Mouse (Mus musculus) frontal cortex, adult (tissue): Measurements from ENCODE around the gene Cd52.
A peak's percentile ranks its signal among the peaks of the same experiment; 100 is the strongest.

ENCODE experiments used
- ATAC-seq: cut with Nextera tagmentation; 2 replicates; pipeline ENCODE4 v1.9.2; 2017; ENCODE audit warnings: mild to moderate bottlenecking, moderate library complexity, mixed read lengths; ENCODE audit not compliant: low TSS enrichment

Gene Cd52

DNA sequence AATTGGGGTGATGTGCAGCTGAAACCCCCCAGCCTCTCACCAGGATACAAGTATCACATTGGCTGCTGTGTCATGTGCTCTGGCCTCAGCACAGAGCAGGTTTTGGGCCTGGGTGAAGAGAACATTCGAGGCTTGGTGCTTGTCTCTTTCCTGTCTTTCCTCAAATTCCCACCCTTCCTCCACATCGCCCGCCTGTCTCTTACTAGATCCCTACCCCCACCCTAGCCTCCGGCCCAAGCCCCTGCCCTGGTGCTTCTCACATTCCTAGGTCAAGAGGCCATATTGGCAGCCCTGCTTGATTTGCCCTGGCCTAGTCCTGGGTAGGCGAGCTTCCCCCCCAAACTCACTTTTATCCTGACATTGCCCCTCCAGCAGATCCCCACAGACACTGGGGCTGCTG, 24.2 kb upstream of the Cd52 start:
- ATAC-seq, result no peak

DNA sequence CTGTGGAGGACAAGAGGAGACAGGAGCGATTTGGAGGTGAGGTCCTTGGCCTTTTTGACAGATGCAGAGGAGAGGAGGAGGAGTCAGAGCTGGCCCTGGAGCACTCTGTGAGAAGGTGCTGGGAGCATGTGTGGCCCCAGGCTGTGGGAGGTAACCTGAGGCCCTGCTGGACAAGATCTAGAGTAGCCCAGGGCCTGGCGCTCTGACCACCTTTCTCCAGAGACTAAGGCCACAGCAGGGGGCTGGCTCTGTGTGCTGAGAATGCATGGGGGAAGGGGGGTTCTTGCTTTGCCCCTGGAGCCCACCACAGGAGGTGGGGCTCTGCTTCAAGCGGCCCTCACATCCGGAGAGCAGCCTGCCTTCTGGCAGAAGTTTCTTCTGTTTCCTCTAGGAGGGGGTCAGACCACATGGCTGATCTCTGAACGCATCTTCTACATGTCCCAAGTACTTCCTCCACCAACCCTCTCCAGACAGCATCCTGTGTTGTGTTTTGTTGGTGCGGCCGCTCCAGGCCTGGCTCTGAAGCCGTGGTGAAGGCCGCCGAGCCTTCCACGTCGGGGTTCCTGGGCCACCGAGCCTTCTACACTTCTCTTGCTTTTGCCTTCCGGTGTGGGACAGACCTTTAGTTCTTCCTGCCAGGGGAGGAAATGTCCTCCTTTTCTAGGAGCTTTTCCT, 23.4 kb upstream of the Cd52 start:
- ATAC-seq, result no peak

DNA sequence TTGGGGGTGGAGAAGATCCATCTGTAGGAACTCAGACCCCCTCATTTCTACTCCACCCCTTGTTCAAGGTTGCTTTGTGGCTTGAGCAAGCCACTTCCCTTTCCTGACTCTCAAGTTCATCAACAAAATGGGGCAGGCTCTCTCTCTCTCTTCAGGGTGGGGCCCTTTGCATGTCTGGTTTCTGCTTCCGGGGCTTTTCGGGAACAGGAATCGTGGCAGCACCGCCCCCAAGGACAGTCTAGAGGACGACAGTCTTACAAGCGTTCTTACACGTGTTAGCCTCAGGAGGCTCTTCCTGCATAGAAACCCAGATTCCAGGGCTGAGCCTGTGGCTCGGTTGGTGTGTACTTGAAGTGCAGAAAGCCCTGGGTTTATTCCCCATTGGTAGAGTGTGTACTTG, 22.1 kb upstream of the Cd52 start:
- no peak for ATAC-seq

DNA sequence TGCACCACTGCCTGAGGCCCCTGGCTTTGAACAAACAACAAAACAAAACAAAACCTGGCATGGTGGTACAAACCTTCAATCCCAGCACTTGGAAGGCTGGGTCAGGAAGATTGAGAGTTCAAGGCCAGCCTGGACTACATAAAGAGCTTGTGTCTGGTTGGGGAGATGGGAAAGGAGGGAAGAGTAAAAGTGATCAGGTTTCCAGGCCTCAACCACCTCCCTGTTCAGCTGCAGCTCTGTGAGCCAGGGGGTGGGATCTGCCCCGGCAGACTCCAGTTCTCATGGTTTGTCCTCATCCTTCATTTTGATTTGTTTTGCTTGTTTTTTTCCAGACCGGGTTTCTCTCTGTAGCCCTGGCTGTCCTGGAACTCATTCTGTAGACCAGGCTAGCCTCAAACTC, 21.6 kb upstream of the Cd52 start:
- ATAC-seq, result no peak

DNA sequence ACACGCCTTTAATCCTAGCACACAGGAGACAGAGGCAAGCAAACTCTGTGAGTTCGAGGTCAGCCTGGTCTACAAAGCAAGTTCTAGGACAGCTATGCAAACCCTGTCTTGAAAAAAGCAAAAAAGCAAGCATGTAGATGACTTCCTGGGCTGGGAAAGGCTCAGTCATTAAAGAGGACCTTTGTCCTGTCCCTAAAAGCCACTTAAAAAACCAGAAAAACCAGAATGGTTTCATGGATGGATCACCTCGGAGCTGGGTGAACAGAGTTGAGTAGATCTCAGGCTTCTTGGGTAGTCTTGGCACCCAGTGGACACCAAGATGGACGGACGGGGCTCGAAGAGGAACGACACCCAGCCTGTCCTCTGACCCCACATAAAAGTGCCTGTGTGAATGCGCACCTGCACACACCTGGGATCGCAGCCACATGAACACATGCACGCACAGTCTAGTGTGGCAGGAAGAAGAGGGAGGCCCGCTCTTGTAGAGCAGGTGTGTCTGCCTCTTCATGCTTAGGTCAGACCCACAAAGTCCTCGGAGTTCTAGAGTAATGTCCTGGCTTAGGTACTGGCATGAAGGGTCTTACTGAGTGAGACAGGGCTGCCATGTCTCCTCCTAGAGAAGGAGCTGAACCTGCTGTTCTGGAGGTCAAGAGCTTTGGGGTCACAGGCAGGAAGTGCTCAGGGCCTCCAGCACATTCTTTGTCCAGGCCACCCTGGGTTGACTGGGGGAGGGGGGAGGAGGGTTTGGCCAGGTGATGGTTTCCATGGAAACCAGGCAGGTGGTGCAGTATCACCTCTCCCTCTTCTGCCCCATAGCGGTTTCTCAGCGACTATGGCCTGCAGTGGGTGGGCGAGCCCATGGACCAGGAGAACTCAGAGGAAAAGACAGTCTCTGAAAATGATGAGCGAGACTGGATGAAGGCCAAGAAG, 20.6 kb upstream of the Cd52 start:
- ATAC-seq, result no peak

DNA sequence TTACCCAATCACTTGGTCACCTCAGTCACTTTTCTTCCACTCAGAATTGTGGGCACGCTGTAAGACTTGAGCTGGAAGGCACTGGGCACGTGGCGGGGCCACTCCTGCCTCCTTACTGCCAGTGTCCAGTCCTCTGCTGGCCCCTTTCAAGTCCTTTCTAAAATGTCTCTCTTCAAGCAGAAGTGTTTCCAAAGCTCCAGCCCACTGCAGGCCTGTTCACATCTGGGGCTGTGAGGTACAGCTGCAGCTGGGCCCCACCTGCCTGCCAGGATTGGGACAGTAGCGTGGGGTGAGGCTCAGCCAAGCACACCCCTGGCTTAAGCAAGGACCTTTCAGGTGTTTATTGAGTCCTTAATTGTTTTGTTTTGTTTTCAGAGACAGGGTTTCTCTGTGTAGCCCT, 19.2 kb upstream of the Cd52 start:
- ATAC-seq, result no peak

DNA sequence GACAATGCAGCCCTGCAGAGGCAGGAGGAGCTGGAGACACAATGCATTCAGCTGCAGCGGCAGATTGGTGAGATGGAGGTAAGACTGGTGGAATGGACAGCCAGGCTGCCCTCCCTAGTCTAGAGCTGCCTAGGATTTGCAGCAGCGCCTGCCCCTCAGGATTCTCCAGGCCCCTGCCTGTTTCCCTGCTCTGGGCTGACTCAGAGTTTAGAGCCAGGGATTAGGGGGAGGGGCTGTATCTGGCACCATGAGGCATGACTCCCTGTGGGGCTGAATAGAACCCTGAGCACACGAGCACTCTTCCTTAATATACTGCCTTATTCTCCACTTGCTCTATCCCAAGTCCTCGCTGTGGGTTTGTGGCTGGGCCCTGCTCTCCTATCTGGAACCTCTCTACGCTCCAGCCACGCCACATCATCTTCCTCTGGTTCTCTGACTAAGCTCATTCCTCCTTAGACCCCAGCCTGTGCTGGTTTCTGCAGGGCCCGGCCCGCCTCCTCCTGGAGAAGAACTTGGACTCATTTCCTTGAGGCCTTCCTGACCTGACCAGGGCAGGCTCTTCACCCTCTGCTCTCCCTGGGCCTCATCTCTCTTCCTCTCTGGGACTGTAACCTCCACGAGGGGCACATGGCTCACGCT, 18.6 kb upstream of the Cd52 start:
- ATAC-seq, result no peak

DNA sequence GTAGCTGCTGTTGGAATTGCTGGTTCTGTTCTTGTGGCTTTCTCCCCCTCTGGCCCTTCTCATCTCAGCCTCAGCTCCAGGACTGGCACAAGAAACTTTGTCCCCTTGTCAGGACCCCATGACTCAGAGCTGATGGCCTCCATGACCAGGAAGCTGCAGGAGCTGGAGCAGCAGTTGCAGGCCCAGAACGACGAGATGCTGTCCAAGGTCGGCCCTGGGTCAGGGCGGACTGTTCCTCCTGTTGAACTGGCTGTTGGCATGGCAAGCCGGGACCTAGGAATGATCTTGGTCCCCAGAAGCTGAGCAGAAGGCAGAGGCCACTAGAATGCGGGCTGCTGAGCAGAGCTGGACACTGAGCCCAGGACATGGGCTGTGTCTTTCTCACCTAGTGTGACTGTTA, 17.5 kb upstream of the Cd52 start:
- ATAC-seq, result no peak

DNA sequence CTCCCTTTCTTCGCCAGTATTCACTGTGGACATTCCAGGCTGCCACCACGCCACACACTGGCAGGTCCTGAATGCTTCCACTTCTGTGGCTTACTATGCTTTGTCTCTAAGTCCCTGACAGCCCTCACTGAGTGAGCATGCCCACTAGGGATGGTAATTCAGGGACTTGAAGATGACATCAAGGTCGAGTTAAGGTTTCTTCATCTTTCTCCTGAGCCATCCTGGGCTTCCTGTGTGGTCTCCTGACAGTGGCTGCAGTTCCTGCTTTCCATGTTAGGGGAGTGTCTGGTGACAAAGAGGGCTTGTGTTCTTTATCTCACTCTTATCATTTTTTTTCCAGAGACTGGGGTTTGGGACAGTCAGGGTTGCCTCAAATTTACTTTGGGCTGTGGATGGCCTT, 15.8 kb upstream of the Cd52 start:
- no peak for ATAC-seq

DNA sequence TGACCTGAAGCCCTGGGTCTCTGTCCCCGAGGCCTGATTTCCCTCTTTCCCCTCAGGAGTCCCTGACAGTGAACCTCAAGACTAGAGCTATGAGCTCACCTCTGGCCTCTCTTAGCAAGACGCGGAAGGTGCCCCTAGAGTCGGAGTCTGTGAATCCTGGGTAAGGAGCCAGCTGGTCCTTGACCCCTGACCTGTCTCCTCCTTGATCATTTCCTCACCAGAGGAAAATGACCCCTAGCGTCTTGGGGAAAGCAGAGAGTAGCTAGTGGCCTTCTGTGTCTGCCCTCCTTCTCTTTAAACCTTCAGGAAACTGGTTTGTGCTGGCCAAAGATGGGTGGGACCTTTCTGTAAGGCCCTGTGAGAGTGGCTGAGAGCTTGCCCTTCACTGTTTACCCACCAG, 13.3 kb upstream of the Cd52 start:
- no peak for ATAC-seq

DNA sequence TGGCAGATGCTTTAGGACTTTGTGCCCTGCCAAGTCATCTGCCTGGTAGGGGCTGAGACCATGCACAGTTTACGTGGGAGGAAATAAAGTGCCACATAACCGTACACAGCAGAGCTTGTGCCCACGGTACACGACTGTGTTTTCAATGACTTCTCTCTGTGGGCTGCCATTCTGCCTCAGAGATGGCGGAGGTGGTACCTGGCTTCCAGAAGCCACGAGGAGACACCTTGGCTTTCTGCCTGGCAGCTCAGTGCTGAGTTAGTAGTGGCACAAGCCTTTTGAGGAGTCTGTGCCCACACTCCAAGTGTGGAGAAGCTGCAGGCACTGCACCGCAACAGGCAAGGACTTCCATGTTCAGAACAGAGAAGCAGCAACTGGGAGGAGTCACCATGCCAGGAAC, 12.8 kb upstream of the Cd52 start:
- ATAC-seq, result peak; percentile 93

DNA sequence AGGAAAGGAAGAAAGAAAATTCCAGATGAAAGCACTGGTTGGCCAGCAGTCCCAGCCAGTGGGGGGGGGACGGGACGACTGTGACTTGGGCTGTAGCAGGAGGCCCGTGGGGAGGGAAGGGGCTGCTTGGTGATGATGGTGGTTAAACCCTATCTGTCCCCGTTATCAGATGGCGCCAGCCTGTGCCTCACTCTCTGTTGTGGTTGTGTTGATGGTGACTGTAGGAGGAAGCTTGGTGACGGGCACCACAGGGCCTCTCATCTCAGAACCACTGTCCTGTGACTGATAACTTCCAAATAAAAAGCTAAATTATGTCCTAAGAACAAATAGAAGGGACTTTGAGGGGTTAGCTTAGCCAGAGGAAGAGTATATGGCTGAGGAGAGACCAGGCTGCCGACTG, 11.2 kb upstream of the Cd52 start:
- ATAC-seq, result no peak

DNA sequence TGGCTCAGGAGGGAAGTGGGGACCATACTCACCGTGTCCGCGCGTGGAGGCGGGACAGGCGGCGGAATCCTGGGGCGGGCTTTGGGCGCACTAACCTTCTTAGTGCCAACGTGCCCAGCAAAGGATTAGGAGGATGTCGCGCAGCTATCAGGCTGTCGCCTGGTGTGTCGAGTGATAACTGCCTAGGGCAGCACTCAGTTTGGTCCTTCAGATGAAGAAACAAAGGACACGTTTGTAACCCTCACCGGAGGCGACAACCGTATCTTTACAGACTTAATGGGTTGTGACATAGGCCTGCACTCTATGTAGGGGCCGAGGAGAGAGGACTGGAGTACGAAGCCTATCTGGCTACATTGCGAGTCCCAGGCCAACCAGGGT, 7.8 kb upstream of the Cd52 start:
- ATAC-seq, result peak; percentile 60

DNA sequence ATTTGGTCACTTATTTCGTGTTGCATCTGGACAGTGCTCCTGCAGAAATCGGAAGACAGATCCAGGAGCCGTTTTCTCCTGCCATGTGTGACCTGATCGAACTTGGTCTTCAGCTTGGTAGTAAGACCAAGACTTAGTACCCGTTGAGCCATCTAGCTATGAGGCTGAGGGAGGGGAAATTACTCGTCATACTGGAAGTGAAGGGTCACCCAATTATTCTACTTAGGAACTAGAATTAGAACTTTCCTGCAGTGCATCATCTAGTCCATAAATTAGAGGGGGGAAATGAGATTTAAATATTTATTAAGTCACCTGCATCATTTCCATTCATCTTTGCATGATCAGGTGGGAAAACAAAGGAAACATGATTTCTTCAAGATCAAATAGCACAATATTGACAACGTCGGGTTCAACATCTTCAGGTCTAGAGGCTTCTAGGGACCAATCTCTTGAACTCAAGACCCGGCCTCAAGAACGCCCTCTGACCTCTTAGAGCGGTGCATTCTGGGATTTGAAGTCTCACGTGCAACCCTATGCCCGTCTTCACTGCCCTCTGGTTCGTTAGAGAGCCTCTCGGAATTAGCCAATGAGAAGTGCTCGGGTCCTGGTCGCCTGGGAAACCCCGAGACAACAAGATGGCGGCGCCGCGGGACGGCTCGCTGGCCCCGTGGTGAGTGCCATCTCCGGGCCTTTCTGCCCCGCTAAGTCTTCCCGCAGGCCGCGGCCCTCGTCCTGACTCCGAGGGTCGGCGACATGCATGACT, 7.3 kb upstream of the Cd52 start, which contains the start of gene Ubxn11:
Gene Ubxn11, plus strand, starts transcription at position 592 of the 763 bp plus-strand sequence.
- ATAC-seq, result peak; percentile 100

DNA sequence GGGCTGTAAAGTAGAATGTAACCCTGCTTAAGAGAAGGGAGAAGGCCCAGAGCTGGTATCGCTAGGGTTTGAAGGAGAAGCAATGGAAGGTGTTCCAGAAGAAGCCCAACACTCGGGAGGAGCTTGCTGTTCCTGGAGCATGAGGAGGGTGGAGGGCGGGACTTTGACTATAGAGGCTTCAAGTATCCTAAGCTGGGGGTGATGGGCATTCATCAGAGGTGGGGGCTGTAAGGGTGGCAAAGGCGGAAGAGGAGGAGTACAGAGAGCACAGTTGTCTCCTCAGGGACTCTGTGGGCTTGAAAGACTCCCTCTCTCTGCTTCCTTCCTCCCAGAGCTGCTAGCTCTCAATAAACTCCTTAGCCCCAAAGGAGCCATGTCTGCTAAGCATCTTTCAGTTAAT, 5.4 kb upstream of the Cd52 start:
- no peak for ATAC-seq

DNA sequence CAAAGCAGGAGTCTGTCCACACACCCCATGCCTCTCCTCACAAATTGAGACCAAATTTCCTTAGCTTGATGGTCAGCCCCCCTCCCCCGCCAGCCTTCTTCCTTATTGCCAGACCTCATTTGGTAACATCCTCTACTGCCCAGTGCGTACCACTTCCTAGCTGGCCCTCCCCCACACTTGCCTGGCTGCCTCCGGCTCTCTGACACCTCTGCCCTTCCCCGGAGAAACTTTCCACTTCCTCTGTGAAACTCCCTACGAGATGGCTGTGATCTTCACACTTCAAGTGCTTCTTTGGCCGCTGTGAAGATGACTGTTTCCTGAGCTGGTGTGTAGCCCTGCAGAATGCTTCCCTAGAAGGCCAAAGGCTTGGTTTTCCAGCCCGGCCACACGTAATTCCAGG, 3.7 kb upstream of the Cd52 start:
- no peak for ATAC-seq

DNA sequence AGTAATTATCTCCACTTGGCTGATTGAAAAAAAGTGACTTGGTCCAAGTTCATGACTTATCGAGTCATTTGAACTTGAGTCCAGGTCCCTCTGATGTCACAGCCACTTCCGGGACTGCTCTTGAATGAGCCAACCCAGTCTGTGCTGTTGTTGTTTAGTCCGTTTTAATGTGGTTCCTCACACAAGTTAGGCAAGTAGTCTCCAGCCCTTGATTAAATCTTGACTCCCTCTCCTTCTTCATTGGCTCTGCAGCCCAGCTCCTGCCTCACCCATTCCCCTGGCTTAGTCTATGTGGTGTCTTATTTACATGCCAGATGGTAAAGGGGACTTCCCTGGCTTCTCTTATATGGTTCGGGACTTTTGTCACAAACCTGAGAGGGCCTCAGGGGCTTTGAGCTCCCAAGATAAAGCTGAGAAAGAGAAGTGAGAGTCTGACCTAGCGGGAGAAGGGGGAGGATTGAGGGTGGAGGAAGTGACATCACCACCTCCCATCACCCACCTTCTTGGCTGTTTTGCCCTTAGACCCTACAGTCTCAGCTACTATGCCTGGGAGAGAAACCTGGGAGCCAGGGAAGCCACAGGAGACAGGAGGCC, 2.2 kb upstream of the Cd52 start:
- no peak for ATAC-seq

DNA sequence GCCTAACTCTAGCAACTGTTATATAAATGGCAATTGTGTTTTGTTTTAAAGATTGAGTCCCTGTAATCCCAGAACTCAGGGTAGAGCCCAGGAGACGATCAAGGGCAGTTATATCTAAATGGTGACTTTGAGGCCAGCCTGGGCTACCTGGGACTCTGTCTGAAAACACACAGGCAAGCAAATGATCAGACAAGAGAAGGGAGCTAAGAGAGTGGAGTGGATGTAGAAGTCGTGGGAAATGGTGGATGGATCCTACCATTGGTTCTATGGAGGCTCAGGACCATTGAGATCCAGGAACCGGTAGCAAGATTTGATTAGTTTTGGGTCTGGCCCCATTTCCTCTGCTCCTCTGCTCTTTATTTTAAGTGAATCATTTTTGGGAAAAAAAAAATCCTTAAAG, 1.2 kb upstream of the Cd52 start:
- no peak for ATAC-seq

DNA sequence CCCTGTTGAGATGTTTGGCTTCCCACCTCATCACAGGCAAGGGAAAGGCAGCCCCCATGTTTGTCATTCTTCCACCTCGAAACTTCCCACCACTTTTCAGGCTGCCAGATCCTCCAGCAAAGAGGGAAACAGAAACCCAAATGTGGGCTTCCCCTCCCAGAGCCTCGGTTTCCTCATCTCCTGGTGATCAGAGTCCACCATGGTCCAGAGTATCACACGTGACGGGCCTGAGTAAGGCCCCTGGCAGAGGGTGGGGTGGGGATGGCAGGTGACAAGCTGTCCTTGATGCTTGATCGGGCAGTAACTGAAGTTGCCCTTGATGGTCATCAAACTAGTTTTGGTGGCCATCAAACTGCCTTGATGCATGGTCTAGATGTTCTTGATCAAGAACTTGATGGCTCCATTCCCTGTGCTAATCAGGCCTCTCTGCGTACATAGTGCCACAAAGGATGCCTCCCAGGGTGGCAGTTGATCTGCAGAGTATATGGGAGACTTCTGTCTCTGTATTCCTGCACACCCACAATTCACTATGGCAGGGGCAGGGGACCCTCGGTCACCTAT, 798 bp downstream of the Cd52 start:
- ATAC-seq, result no peak

DNA sequence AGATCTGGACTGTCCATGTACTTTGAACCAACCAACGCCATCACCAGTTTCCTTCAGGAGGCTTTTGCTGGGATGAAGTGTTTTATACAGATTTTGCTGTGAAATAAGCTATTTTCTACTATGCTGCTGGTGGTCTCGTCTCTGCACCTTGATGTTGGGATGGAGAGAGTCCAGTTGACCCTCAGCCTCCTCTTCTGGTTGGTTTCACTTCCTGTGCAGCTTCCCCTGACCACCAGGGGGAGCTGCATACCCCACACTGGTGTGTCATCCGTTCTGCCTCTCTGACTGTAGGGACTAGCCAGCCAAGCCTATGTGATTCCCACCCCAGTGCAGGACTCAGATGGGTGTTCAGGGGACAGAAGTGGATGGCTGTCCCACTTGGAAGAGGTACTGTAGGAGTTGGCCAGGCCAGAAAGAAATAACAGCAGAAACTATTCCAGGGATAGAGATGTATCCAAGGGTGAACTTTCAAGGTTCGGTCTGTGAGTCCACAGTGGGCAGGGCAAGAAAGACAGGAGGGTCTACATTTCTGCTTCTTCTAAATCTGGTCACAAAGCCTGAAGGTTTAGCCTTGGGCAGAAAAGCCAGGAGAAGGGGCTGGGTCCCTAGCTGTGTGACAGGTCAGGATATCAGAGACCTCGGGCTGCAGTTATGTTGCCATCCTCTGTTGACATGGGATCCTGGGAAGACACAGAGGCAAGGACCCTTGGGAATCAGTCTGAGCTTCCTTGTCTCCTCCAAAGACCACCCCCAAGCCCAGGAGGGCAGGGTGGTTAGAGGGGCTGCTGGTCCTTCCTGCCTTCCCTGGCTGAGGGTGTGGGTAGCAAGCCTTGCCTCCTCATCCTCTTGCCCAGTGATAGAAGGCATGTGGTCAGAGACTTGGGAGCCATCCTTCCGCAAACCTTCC, 2.2 kb downstream of the Cd52 start:
- ATAC-seq, result 0 out of 2 replicates have a peak, but pooled peaks have one; percentile 57

DNA sequence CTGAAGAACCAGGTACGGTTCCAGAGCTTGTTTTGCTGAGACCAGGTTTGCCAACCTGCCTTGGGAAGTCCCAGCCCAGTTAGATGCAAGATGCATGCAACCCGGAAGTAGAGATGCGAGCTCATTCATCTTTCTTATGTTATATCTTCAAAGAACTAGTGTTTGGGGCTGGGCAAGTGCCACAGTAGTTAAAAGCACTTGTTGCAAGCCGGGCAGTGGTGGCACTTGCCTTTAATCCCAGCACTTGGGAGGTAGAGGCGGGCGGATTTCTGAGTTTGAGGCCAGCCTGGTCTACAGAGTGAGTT, 3.7 kb downstream of the Cd52 start:
- ATAC-seq, result no peak
